Mouse (Mus musculus) limb, embryonic 12.5 days (tissue): ENCODE data around the gene Pcbp2. TPM values are rescaled to one million over a fixed set of nuclear protein-coding genes. Genes with fewer than 3 reads are reported as not detected.
A peak's percentile ranks its signal among the peaks of the same experiment; 100 is the strongest.

ENCODE experiments used
- ATAC-seq: fragments of 200-750 bp; cut with Nextera tagmentation; 2 replicates; pipeline ENCODE4 v1.8.0; 2017; ENCODE audit warnings: low read depth, moderate TSS enrichment; ENCODE audit not compliant: insufficient number of reproducible peaks, insufficient read depth, low FRiP score, low TSS enrichment
- H3K27ac ChIP-seq: fragments of 300-500 bp; sonication (generic); 2 replicates; pipeline ENCODE4 v1.5.1; 2016; ENCODE audit warnings: mild to moderate bottlenecking, moderate library complexity
- H3K27me3 ChIP-seq: fragments of 300-500 bp; sonication (generic); 2 replicates; pipeline ENCODE4 v1.6.1; 2016; ENCODE audit warnings: mild to moderate bottlenecking, moderate library complexity
- H3K36me3 ChIP-seq: fragments of 300-500 bp; sonication (generic); 2 replicates; pipeline ENCODE4 v1.6.1; 2016; ENCODE audit warnings: mild to moderate bottlenecking, moderate library complexity
- H3K4me1 ChIP-seq: fragments of 300-500 bp; sonication (generic); replicated peaks from 2 replicates; pipeline ENCODE4 v1.6.1; 2016
- H3K4me2 ChIP-seq: fragments of 300-500 bp; sonication (generic); 2 replicates; pipeline ENCODE4 v1.6.1; 2016; ENCODE audit warnings: mild to moderate bottlenecking, moderate library complexity
- H3K4me3 ChIP-seq: fragments of 300-500 bp; sonication (generic); replicated peaks from 2 replicates; pipeline ENCODE4 v1.5.1; 2016; ENCODE audit warnings: mild to moderate bottlenecking
- H3K9ac ChIP-seq: fragments of 300-500 bp; sonication (generic); replicated peaks from 2 replicates; pipeline ENCODE4 v1.6.1; 2016; ENCODE audit warnings: mild to moderate bottlenecking, moderate library complexity
- H3K9me3 ChIP-seq: fragments of 300-500 bp; sonication (generic); 2 replicates; pipeline ENCODE4 v1.6.1; 2016; ENCODE audit warnings: mild to moderate bottlenecking, moderate library complexity
- whole genome bisulfite sequencing: fragments of 180-500 bp; shearing (Covaris S2); methylation state at CpG from one replicate; pipeline ENCODE4 v1.1.7; 2016; 5-methylcytosine and 5-hydroxymethylcytosine counted together
- polyA plus RNA-seq: library from polyadenylated mRNA; unstranded; fragments of >200 nt; fragmentation: Nextera tagmentation; extraction: Ambion mirVana; gene quantifications from 2 replicates; pipeline ENCODE4 v1.2.1, GENCODE M21; 2016

The Pcbp2 gene
- polyA plus RNA-seq = 230 and 239 TPM in 2 replicates

GRCm38 (mm10) chr15:102470183-102470604, at the start of gene Pcbp2:
Pcbp2 (plus strand) TSS chr15:102470539.
- peak; percentile 100 for ATAC-seq
- Histone ChIP-seq H3K27ac (peak within 1 kb of the TSS; percentile 99), H3K9me3 (no peaks in the 10 kb centered on the region), H3K27me3 (no peaks in the 10 kb centered on the region), H3K4me2 (peak within 1 kb of the TSS; percentile 72), H3K9ac (peak within 1 kb of the TSS; percentile 96), H3K36me3 (peaks cover 22% of the 10 kb centered on the region), H3K4me1 (peaks cover 15% of the 10 kb centered on the region), H3K4me3 (peak within 1 kb of the TSS; percentile 85)
- WGBS = under 1% methylated on average over 34 of the region's 40 CpGs

GRCm38 (mm10) chr15:102420986-102421385, 49.4 kb upstream of the Pcbp2 start:
- no peak overlapping the region for H3K27ac ChIP-seq
- no peak overlapping the region for H3K4me3 ChIP-seq
- no peaks in the 10 kb centered on the region for H3K27me3 ChIP-seq
- 63% methylated on average over 1 of the region's 1 CpGs for WGBS
- no peak overlapping the region for H3K9ac ChIP-seq
- no peaks in the 10 kb centered on the region for H3K4me1 ChIP-seq
- ATAC-seq = no peak
- H3K9me3 ChIP-seq = no peaks in the 10 kb centered on the region
- no peak overlapping the region for H3K4me2 ChIP-seq
- H3K36me3 ChIP-seq = peaks cover 66% of the 10 kb centered on the region

- H3K27ac ChIP-seq = no peak overlapping the region
- no peak overlapping the region for H3K4me2 ChIP-seq
- no peaks in the 10 kb centered on the region for H3K4me1 ChIP-seq
- peaks cover 70% of the 10 kb centered on the region for H3K36me3 ChIP-seq
- H3K4me3 ChIP-seq = no peak overlapping the region
- H3K27me3 ChIP-seq = no peaks in the 10 kb centered on the region
- no peak for ATAC-seq
- WGBS = 55% methylated on average over 3 of the region's 3 CpGs
- no peaks in the 10 kb centered on the region for H3K9me3 ChIP-seq
- H3K9ac ChIP-seq = no peak overlapping the region
Observed at GRCm38 (mm10) chr15:102421437-102421836, 48.9 kb upstream of the Pcbp2 start.

- Histone ChIP-seq H3K9me3 (no peaks in the 10 kb centered on the region), H3K4me1 (no peaks in the 10 kb centered on the region), H3K4me3 (no peak overlapping the region), H3K27ac (no peak overlapping the region), H3K4me2 (no peak overlapping the region), H3K9ac (no peak overlapping the region), H3K27me3 (no peaks in the 10 kb centered on the region), H3K36me3 (peaks cover 73% of the 10 kb centered on the region)
- no peak for ATAC-seq
- WGBS = 93% methylated on average over 2 of the region's 2 CpGs
Observed at GRCm38 (mm10) chr15:102423602-102424240, 46.6 kb upstream of the Pcbp2 start.

GRCm38 (mm10) chr15:102424657-102425056, 45.7 kb upstream of the Pcbp2 start:
- WGBS = 88% methylated on average over 2 of the region's 2 CpGs
- Histone ChIP-seq H3K27me3 (no peaks in the 10 kb centered on the region), H3K4me3 (no peak overlapping the region), H3K4me1 (no peaks in the 10 kb centered on the region), H3K9ac (no peak overlapping the region), H3K9me3 (no peaks in the 10 kb centered on the region), H3K36me3 (peaks cover 73% of the 10 kb centered on the region), H3K27ac (no peak overlapping the region), H3K4me2 (no peak overlapping the region)
- no peak for ATAC-seq

GRCm38 (mm10) chr15:102426963-102427362, 43.4 kb upstream of the Pcbp2 start:
- no peak overlapping the region for H3K27ac ChIP-seq
- H3K36me3 ChIP-seq = peaks cover 92% of the 10 kb centered on the region
- no peak for ATAC-seq
- no peaks in the 10 kb centered on the region for H3K27me3 ChIP-seq
- no peaks in the 10 kb centered on the region for H3K4me1 ChIP-seq
- H3K4me2 ChIP-seq = no peak overlapping the region
- H3K9me3 ChIP-seq = no peaks in the 10 kb centered on the region
- H3K4me3 ChIP-seq = no peak overlapping the region
- H3K9ac ChIP-seq = no peak overlapping the region
- 94% methylated on average over 1 of the region's 1 CpGs for WGBS

GRCm38 (mm10) chr15:102432046-102432445, 38.3 kb upstream of the Pcbp2 start:
- H3K36me3 ChIP-seq = peaks cover 95% of the 10 kb centered on the region

GRCm38 (mm10) chr15:102433173-102433572, 37.2 kb upstream of the Pcbp2 start:
- H3K27me3 ChIP-seq = no peaks in the 10 kb centered on the region
- no peak overlapping the region for H3K9ac ChIP-seq
- H3K4me2 ChIP-seq = no peak overlapping the region
- H3K27ac ChIP-seq = no peak overlapping the region
- WGBS = 92% methylated on average over 4 of the region's 4 CpGs
- H3K9me3 ChIP-seq = no peaks in the 10 kb centered on the region
- no peaks in the 10 kb centered on the region for H3K4me1 ChIP-seq
- no peak for ATAC-seq
- peaks cover 93% of the 10 kb centered on the region for H3K36me3 ChIP-seq
- H3K4me3 ChIP-seq = no peak overlapping the region

More at GRCm38 (mm10) chr15:102432046-102432445, 38.3 kb upstream of the Pcbp2 start:
- Histone ChIP-seq H3K27ac (no peak overlapping the region), H3K4me2 (no peak overlapping the region), H3K4me3 (no peak overlapping the region), H3K9me3 (no peaks in the 10 kb centered on the region), H3K27me3 (no peaks in the 10 kb centered on the region), H3K4me1 (no peaks in the 10 kb centered on the region), H3K9ac (no peak overlapping the region)
- 94% methylated on average over 1 of the region's 1 CpGs for WGBS
- ATAC-seq = no peak

GRCm38 (mm10) chr15:102442490-102442889, 27.8 kb upstream of the Pcbp2 start:
- 49% methylated on average over 2 of the region's 2 CpGs for WGBS
- Histone ChIP-seq H3K9ac (no peak overlapping the region), H3K9me3 (no peaks in the 10 kb centered on the region), H3K4me3 (no peak overlapping the region), H3K4me2 (no peak overlapping the region), H3K27me3 (no peaks in the 10 kb centered on the region), H3K27ac (no peak overlapping the region; the same call in 1 of the 2 replicates), H3K4me1 (no peaks in the 10 kb centered on the region; the same call in 1 of the 2 replicates), H3K36me3 (peaks cover 4% of the 10 kb centered on the region; the same call in 1 of the 2 replicates)
- no peak for ATAC-seq

- ATAC-seq = no peak
- no peaks in the 10 kb centered on the region for H3K9me3 ChIP-seq
- H3K4me2 ChIP-seq = no peak within 1 kb of the TSS
- no peaks in the 10 kb centered on the region for H3K27me3 ChIP-seq
- H3K9ac ChIP-seq = no peak within 1 kb of the TSS
- no peaks in the 10 kb centered on the region for H3K36me3 ChIP-seq
- H3K4me1 ChIP-seq = no peaks in the 10 kb centered on the region; the same call in 1 of the 2 replicates
- WGBS = 64% methylated on average over 8 of the region's 8 CpGs
- H3K4me3 ChIP-seq = no peak within 1 kb of the TSS
- H3K27ac ChIP-seq = no peak within 1 kb of the TSS
Observed at GRCm38 (mm10) chr15:102445146-102445545, 25.2 kb upstream of the Pcbp2 start, which contains the start of gene Amhr2. Amhr2 (plus strand) TSS chr15:102445367.

GRCm38 (mm10) chr15:102446448-102446847, 23.9 kb upstream of the Pcbp2 start:
- no peak for ATAC-seq
- Histone ChIP-seq H3K4me3 (no peak overlapping the region), H3K27ac (no peak overlapping the region)

GRCm38 (mm10) chr15:102449366-102449765, 21.0 kb upstream of the Pcbp2 start:
- Histone ChIP-seq H3K4me1 (no peaks in the 10 kb centered on the region), H3K9ac (no peak overlapping the region), H3K4me3 (no peak overlapping the region), H3K9me3 (no peaks in the 10 kb centered on the region), H3K27me3 (no peaks in the 10 kb centered on the region), H3K27ac (no peak overlapping the region), H3K36me3 (no peaks in the 10 kb centered on the region), H3K4me2 (no peak overlapping the region)
- 42% methylated on average over 8 of the region's 8 CpGs for WGBS
- ATAC-seq = no peak

More at GRCm38 (mm10) chr15:102446448-102446847, 23.9 kb upstream of the Pcbp2 start:
- H3K4me1 ChIP-seq = no peaks in the 10 kb centered on the region; the same call in 1 of the 2 replicates
- H3K36me3 ChIP-seq = no peaks in the 10 kb centered on the region
- no peaks in the 10 kb centered on the region for H3K27me3 ChIP-seq
- 47% methylated on average over 6 of the region's 6 CpGs for WGBS
- no peaks in the 10 kb centered on the region for H3K9me3 ChIP-seq
- no peak overlapping the region for H3K4me2 ChIP-seq
- H3K9ac ChIP-seq = no peak overlapping the region
